Comparison of ENCODE assay signal across 13 mouse cellular contexts in the genomic region with DNA sequence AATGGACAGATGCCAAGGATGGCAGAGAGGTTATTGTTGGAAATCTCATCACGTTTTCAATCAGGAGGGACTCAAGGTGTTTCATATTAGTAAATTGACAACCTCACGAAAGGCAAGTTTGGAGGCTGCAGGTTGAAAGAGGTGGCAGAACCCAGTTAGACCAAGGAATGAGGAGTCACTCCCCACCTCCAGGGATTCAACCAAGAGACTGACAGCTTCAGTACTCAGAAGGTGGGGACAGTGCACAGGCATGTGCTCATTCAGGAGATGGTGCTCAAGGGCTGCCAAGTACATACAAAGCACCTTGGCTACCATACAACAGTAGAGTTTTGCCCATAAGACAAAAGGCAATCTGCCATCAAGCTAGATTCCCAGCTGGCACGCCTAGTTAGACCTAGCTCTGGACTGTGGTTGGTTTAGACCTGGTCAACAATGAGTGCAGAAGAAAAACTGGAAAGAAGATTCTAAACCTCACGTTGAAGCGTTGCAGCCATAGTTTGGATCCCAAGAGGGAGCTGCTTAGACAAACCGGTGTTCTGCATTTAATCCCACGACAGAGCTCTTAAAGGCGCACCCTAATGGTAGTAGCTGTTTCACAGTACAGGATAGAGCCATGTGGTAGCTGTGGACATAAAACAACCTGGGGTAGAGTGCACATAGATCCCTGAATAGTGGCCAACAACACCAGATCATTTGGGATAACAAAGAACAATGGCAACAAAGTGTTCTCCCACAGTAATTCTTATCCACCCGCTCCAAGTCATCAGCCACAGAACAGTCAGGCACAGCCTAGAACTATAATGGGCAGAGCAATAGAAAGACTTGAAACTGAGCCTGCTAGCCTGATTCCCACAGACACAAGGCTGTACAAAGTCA. TPM values are rescaled to one million over a fixed set of nuclear protein-coding genes. Genes with fewer than 3 reads are reported as not detected.
A peak's percentile ranks its signal among the peaks of the same experiment; 100 is the strongest.
DNase-seq lines count a peak whose midpoint lies in the region; ATAC-seq and TF ChIP-seq lines count a peak whose summit lies in the region.
"Had no signal": no experiment of that assay in that cellular context is flagged by ENCODE, and none has a peak within 500 bp of the region (broad histone marks: within the 10 kb centered on the region; RNA-seq: fewer than 3 reads in every experiment).

No protein-coding gene starts in this region.

- no peaks in the 10 kb centered on the region for H3K9me3 ChIP-seq in lung, embryonic 14.5 days (ENCODE audit: low read depth, low read length)
- no peaks in the 10 kb centered on the region for H3K9me3 ChIP-seq in forebrain, embryonic 15.5 days
- H3K9me3 ChIP-seq in neural tube, embryonic 15.5 days (replicated peaks), result no peaks in the 10 kb centered on the region

- intact Hi-C loops in heart, postnatal 14 days (cut with DNase I), result no loop called here

- no peaks in the 10 kb centered on the region for H3K27me3 ChIP-seq in lung, embryonic 14.5 days (ENCODE audit: insufficient read depth, low read length)
- H3K27me3 ChIP-seq in forebrain, embryonic 15.5 days, result no peaks in the 10 kb centered on the region
- H3K27me3 ChIP-seq in neural tube, embryonic 15.5 days (replicated peaks), result no peaks in the 10 kb centered on the region

- H3K27ac ChIP-seq in lung, embryonic 14.5 days (ENCODE audit: low read depth), result no peak overlapping the region
- H3K27ac ChIP-seq in forebrain, embryonic 15.5 days (replicated peaks), result no peak overlapping the region; the same call in 1 of the 2 replicates
- H3K27ac ChIP-seq in neural tube, embryonic 15.5 days (replicated peaks), result peak overlapping the region; percentile 91

- peak overlapping the region; percentile 65 for H3K4me2 ChIP-seq in lung, embryonic 14.5 days
- peak overlapping the region; percentile 70 for H3K4me2 ChIP-seq in forebrain, embryonic 15.5 days (replicated peaks)
- H3K4me2 ChIP-seq in neural tube, embryonic 15.5 days, result peak overlapping the region; percentile 76

- H3K36me3 ChIP-seq in lung, embryonic 14.5 days (ENCODE audit: insufficient read depth), result no peaks in the 10 kb centered on the region
- peaks cover 5% of the 10 kb centered on the region; the same call in 1 of the 2 replicates for H3K36me3 ChIP-seq in forebrain, embryonic 15.5 days
- H3K36me3 ChIP-seq in neural tube, embryonic 15.5 days, result peaks cover 6% of the 10 kb centered on the region

- H3K4me1 ChIP-seq in lung, embryonic 14.5 days (ENCODE audit: insufficient read depth), result 0 out of 2 replicates have a peak, but pooled peaks cover 6% of the 10 kb centered on the region
- no peaks in the 10 kb centered on the region; the same call in 1 of the 2 replicates for H3K4me1 ChIP-seq in lung, adult 2 months (ENCODE audit: control insufficient read depth, insufficient read depth, low read length)
- H3K4me1 ChIP-seq in forebrain, embryonic 15.5 days, result peaks cover 22% of the 10 kb centered on the region
- peaks cover 22% of the 10 kb centered on the region for H3K4me1 ChIP-seq in neural tube, embryonic 15.5 days

- WGBS in lung, embryonic 14.5 days, result 77% methylated on average over 9 of the region's 9 CpGs
- WGBS in lung, adult 2 months, result 82% methylated on average over 9 of the region's 9 CpGs
- WGBS in forebrain, embryonic 15.5 days, result 79% methylated on average over 9 of the region's 9 CpGs
- WGBS in neural tube, embryonic 15.5 days, result 68% methylated on average over 9 of the region's 9 CpGs

- ATAC-seq in lung, embryonic 14.5 days (ENCODE audit: insufficient read depth), result no peak
- ATAC-seq in forebrain, embryonic 15.5 days (replicated peaks), result no peak
- no peak for ATAC-seq in neural tube, embryonic 15.5 days (ENCODE audit: low FRiP score)

- no peak overlapping the region for H3K4me3 ChIP-seq in lung, embryonic 14.5 days (ENCODE audit: low read depth, low read length)
- H3K4me3 ChIP-seq in lung, adult 2 months (replicated peaks; ENCODE audit: extremely low read depth, low read depth, low read length), result no peak overlapping the region
- H3K4me3 ChIP-seq in forebrain, embryonic 15.5 days, result peak overlapping the region; percentile 49
- H3K4me3 ChIP-seq in neural tube, embryonic 15.5 days (replicated peaks), result peak overlapping the region; percentile 47

- TF ChIP-seq CTCF in lung, embryonic 14.5 days (IDR thresholded peaks at IDR 0.05; ENCODE audit: low read depth), result no peak
- TF ChIP-seq CTCF in lung, adult 2 months (IDR thresholded peaks at IDR 0.05; ENCODE audit: insufficient read depth, low read length), result no peak

- DNase-seq in heart, adult 11 months, result peak; percentile 92
- DNase-seq in heart, postnatal 14 days, result no peak
- no peak for DNase-seq in lung, embryonic 14.5 days
- no peak for DNase-seq in lung, adult 2 months
- no peak for DNase-seq in adrenal gland, postnatal 25 days
- no peak for DNase-seq in ovary, postnatal 14 days (ENCODE audit: low spot score)
- DNase-seq: adrenal gland, postnatal 14 days; layer of hippocampus, postnatal 36 days; retina, postnatal 1 day; thymus, adult 18-20 months had no signal

- no peak for TF ChIP-seq POLR2A in lung, adult 2 months (IDR thresholded peaks at IDR 0.05; ENCODE audit: borderline replicate concordance, extremely low read depth, low read depth, low read length)

- no peak overlapping the region for H3K9ac ChIP-seq in lung, embryonic 14.5 days
- H3K9ac ChIP-seq in forebrain, embryonic 15.5 days (replicated peaks), result 0 out of 2 replicates have a peak overlapping the region, but pooled peaks have one; percentile 72
- peak overlapping the region; percentile 49 for H3K9ac ChIP-seq in neural tube, embryonic 15.5 days (replicated peaks)

RNA-seq across cellular contexts. Expression of a gene that starts 27.5 kb away (rescaled TPM):
- total RNA-seq in heart, postnatal 14 days (2021), result 10 to 100 TPM; 11.1 to 11.4 TPM
- polyA plus RNA-seq in lung, embryonic 14.5 days (2014; fragmentation: Nextera tagmentation; extraction: Ambion mirVana), result 22.7 and 25.6 TPM in 2 replicates
- polyA plus RNA-seq in lung, adult 2 months (2012; rRNA removed), result 3.7 and 4.6 TPM in 2 replicates
- 9.1 and 12.8 TPM in 2 replicates for polyA plus RNA-seq in forebrain, embryonic 15.5 days (2015; fragmentation: Nextera tagmentation; extraction: Ambion mirVana)
- 8.0 and 14.8 TPM in 2 replicates for polyA plus RNA-seq in neural tube, embryonic 15.5 days (2015; fragmentation: Nextera tagmentation; extraction: Ambion mirVana)
- 31.0 and 38.9 TPM in 2 replicates for total RNA-seq in adrenal gland, postnatal 25 days (2021)

RNA-seq across cellular contexts. Expression of a gene that starts 27.6 kb away (rescaled TPM):
- not detected for total RNA-seq in heart, postnatal 14 days (2021)
- 1.1 and 2.3 TPM in 2 replicates for polyA plus RNA-seq in lung, embryonic 14.5 days (2014; fragmentation: Nextera tagmentation; extraction: Ambion mirVana)
- 0.03 and 0.05 TPM in 2 replicates for polyA plus RNA-seq in lung, adult 2 months (2012; rRNA removed)
- polyA plus RNA-seq in forebrain, embryonic 15.5 days (2015; fragmentation: Nextera tagmentation; extraction: Ambion mirVana), result 32.8 and 34.0 TPM in 2 replicates
- 30.9 and 32.8 TPM in 2 replicates for polyA plus RNA-seq in neural tube, embryonic 15.5 days (2015; fragmentation: Nextera tagmentation; extraction: Ambion mirVana)
- total RNA-seq in adrenal gland, postnatal 25 days (2021), result 0.71 and 1.1 TPM in 2 replicates
- total RNA-seq: granulocyte monocyte progenitor cell, adult 5-6 weeks had no signal

RNA-seq across cellular contexts. Expression of a gene that starts 44.5 kb away (rescaled TPM):
- total RNA-seq in heart, postnatal 14 days (2021), result 10 to 100 TPM; 23.7 to 26.0 TPM
- polyA plus RNA-seq in lung, embryonic 14.5 days (2014; fragmentation: Nextera tagmentation; extraction: Ambion mirVana), result 1.5 and 1.8 TPM in 2 replicates
- polyA plus RNA-seq in lung, adult 2 months (2012; rRNA removed), result 1.3 and 6.2 TPM in 2 replicates
- 0.94 and 1.4 TPM in 2 replicates for polyA plus RNA-seq in forebrain, embryonic 15.5 days (2015; fragmentation: Nextera tagmentation; extraction: Ambion mirVana)
- polyA plus RNA-seq in neural tube, embryonic 15.5 days (2015; fragmentation: Nextera tagmentation; extraction: Ambion mirVana), result 2.9 and 21.3 TPM in 2 replicates
- total RNA-seq in adrenal gland, postnatal 25 days (2021), result 1.2 and 1.3 TPM in 2 replicates

RNA-seq across cellular contexts. Expression of a gene that starts 50.6 kb away (rescaled TPM):
- 10 to 100 TPM; 11.7 to 12.6 TPM for total RNA-seq in heart, postnatal 14 days (2021)
- 36.2 and 36.8 TPM in 2 replicates for polyA plus RNA-seq in lung, embryonic 14.5 days (2014; fragmentation: Nextera tagmentation; extraction: Ambion mirVana)
- polyA plus RNA-seq in lung, adult 2 months (2012; rRNA removed), result 2.3 and 3.6 TPM in 2 replicates
- polyA plus RNA-seq in forebrain, embryonic 15.5 days (2015; fragmentation: Nextera tagmentation; extraction: Ambion mirVana), result 27.3 and 28.1 TPM in 2 replicates
- polyA plus RNA-seq in neural tube, embryonic 15.5 days (2015; fragmentation: Nextera tagmentation; extraction: Ambion mirVana), result 15.1 and 27.7 TPM in 2 replicates
- 10.7 and 13.2 TPM in 2 replicates for total RNA-seq in adrenal gland, postnatal 25 days (2021)

Comparison
In these comparisons a context has a peak if more than half of its experiments do, and no peak if none do; other contexts are left out.
1. H3K4me3 ChIP-seq: peak in forebrain, embryonic 15.5 days (single experiment) and neural tube, embryonic 15.5 days (single experiment); none in lung, embryonic 14.5 days (single experiment) and lung, adult 2 months (single experiment).
2. Peak in every context shown above with its lines, with median percentiles within 50 percentile points of each other: H3K4me2 ChIP-seq.